Mouse (Mus musculus) brain, embryonic 18.5 days (tissue): ENCODE measurements around the gene Sbno2.

Experiments used
- DNase-seq: peaks from one replicate; pipeline ENCODE4 v3.0.0-alpha.2; 2012; ENCODE audit warnings: low read depth, low spot score

Gene Sbno2

GRCm38 (mm10) chr10:80105460-80105859, at the start of gene Sbno2:
TSS of gene Sbno2 (minus strand) at chr10:80105571.
- DNase-seq = no peak

- no peak for DNase-seq
Measured at GRCm38 (mm10) chr10:80154384-80154783, 49.0 kb upstream of the Sbno2 start.

- no peak for DNase-seq
Measured at GRCm38 (mm10) chr10:80153713-80154112, 48.3 kb upstream of the Sbno2 start.

GRCm38 (mm10) chr10:80152873-80153260, 47.5 kb upstream of the Sbno2 start:
- DNase-seq = no peak

GRCm38 (mm10) chr10:80152071-80152872, 46.9 kb upstream of the Sbno2 start:
- DNase-seq = no peak

GRCm38 (mm10) chr10:80151211-80152034, 46.1 kb upstream of the Sbno2 start:
- no peak for DNase-seq

- DNase-seq = no peak
Measured at GRCm38 (mm10) chr10:80150226-80151210, 45.1 kb upstream of the Sbno2 start.

- DNase-seq = peak; percentile 99
Measured at GRCm38 (mm10) chr10:80149291-80150225, 44.2 kb upstream of the Sbno2 start.

- DNase-seq = no peak
Measured at GRCm38 (mm10) chr10:80148610-80149290, 43.4 kb upstream of the Sbno2 start.

- DNase-seq = no peak
Measured at GRCm38 (mm10) chr10:80147719-80148601, 42.6 kb upstream of the Sbno2 start, which contains the start of gene Midn. TSS of gene Midn (plus strand) at chr10:80148272.

GRCm38 (mm10) chr10:80147146-80147718, 41.9 kb upstream of the Sbno2 start:
- no peak for DNase-seq

GRCm38 (mm10) chr10:80146568-80147011, 41.2 kb upstream of the Sbno2 start:
- no peak for DNase-seq

- no peak for DNase-seq
Measured at GRCm38 (mm10) chr10:80145896-80146295, 40.5 kb upstream of the Sbno2 start.

- DNase-seq = no peak
Measured at GRCm38 (mm10) chr10:80144864-80145838, 39.8 kb upstream of the Sbno2 start.

GRCm38 (mm10) chr10:80144159-80144558, 38.8 kb upstream of the Sbno2 start:
- DNase-seq = no peak

- DNase-seq = no peak
Measured at GRCm38 (mm10) chr10:80143664-80144063, 38.3 kb upstream of the Sbno2 start.

GRCm38 (mm10) chr10:80142530-80142925, 37.2 kb upstream of the Sbno2 start:
- no peak for DNase-seq
